Mouse (Mus musculus): ENCODE measurements at regions not wholly inside any gene's neighbourhood (a gene's known extent, or its start where the extent isn't known, plus 50 kb on each side); places are given as distances from the start of the nearest gene placed in this dataset.

GRCm38 (mm10) chr6:49893113-49893512, 70.6 kb downstream of the Npy start:
- no peak for DNase-seq (ENCODE audit: low spot score)

DNA sequence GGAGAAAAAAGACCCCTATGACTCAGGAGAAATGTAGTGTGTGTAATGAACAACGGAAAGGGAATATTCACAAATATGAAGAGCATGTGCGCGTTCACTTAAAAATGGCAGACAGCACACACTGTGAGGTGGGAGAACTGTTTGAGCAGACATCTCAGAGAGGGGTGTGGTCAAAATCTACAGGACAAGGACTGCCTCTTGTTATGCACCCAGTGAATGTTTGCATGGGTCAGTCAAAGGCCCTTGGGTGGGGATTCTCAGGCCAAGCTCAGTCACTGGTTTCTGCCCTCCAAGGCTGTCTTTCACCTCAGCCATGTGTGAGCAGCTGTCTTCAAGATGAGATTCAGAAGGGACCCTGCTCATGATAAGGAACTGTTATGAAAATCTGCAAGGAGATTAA, 76.6 kb downstream of the Npy start:
- no peak for DNase-seq (ENCODE audit: low spot score)

- no peak for DNase-seq (ENCODE audit: low spot score)
These were observed 79.0 kb downstream of the Npy start for GRCm38 (mm10) chr6:49901512-49901911.

DNA sequence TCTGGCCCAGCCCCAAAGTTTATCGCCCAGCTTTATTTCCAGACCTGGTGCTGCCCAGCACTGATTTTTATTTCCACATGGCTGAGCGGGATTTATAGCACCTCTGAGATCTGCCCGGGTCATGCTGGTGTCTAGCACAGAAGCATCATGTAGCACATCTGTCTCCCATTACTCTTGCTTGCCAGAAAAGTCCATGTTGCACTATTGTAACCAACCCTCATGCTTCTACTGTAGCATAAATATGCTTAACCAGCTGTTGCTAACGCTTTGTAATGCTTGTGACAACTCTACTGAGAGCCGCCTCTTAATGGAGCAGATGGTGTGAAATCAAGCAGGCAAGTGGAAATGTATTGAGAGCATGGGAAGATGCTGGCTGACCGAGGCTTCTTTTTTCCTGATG, 81.5 kb downstream of the Npy start:
- DNase-seq (ENCODE audit: low spot score), result peak; percentile 57

DNA sequence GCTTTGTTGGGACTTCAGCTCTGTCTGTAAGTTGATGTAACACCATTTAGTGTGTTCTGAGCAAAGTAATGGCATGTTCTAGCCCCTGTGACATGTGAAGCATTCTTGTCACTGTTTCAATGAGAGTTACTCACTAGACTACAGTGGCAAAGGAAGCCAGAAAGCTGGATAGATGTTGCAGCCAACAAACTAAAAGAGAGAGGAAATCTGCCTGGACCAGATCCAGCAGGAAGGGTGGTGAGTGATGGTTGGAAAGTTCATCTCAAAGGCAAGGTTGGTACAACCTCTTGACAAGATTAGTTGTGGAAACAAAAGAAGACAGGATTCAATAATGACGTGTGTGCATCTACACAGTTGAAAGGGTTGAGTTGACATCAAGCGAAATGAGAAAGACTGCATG, 83.9 kb downstream of the Npy start:
- DNase-seq (ENCODE audit: low spot score), result no peak

DNA sequence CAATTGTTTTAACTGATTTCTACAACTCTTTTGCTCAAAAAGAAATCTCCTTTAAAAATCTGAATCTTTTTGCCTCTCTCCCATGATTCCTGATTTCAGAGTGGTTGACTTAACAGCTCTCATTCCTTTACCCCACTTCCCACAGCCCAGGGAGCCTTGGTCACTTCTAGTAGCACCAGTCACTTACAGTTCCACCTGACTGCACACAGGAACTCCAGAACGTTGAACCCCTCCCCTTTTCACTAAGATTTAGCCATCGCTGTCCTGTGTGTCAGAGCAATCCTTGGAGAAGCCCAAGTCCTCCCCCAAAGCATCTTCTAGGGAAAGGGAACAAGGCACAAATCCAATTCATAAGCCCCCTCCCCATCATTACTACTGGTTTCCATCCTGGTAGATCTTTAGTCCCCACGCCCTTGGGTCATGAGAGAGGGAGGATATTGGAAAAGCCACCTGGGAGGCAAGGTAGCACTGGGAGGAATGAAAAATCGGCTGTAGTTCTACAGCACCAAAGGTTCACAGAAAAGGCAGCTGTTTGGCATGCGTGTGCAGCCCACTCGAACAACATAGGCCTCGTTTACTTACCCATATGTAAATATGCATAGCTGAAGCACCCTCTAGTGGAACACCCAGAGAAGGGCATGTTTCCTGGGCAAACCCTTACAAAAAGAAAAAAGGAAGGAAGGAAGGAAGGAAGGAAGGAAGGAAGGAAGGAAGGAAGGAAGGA, 96.7 kb downstream of the Npy start:
- DNase-seq (ENCODE audit: low spot score), result peak; percentile 67

DNA sequence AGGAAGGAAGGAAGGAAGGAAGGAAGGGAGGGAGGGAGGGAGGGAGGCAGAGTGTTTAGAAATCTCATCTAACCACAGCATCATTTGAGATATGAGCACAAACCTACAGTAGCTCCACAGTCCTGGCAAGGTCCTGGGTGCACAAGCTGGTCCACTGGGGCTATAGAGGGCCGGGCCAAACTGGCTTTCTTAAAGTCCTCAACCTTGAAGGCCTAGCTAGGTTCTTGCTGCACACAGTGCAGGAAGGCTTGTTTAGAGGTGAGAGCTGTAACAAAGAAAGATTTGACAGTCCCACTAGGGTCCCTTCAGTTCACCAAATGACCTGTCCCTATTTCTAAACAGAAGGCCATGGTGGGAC, 97.3 kb downstream of the Npy start:
- DNase-seq (ENCODE audit: low spot score), result no peak

DNA sequence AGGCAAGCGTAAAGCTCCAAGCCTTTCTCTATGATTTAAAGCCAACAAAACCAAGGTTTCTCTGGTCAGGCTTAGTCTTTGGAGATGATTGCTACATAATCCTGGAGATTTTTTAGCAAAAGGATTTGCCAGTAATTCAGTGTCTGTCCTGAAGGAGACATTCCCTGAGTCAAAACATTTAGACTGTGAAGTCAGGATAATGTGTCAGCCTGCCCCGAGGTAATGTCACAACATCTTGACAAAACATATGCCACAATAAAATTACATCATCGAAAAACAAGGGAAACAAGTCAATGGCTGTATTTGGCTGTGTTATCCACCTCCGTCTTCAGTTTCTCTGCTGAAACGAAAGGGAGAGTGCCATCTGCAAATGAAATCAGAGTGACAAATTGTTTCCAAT, 101.8 kb downstream of the Npy start:
- DNase-seq (ENCODE audit: low spot score), result no peak

DNA sequence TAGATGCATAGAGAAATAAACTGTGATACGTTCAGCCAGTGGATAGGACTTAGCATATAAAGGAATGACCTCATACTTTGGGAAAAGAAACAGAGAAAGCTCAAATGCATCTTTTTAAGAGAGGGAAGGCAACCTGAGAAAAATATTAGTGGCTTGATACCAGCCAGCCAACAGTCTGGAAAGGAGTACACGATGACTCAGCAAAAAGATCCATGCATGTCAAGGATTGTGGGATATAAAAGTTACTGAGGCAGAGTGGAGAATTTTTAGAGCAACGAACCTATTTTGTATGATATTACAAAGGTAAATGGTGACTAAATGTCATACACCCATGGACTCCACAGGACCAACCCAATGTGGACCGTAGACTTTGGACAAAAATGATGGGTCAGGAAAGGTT, 105.6 kb downstream of the Npy start:
- no peak for DNase-seq (ENCODE audit: low spot score)

GRCm38 (mm10) chr6:49930104-49930503, 107.6 kb downstream of the Npy start:
- DNase-seq (ENCODE audit: low spot score), result peak; percentile 61

DNA sequence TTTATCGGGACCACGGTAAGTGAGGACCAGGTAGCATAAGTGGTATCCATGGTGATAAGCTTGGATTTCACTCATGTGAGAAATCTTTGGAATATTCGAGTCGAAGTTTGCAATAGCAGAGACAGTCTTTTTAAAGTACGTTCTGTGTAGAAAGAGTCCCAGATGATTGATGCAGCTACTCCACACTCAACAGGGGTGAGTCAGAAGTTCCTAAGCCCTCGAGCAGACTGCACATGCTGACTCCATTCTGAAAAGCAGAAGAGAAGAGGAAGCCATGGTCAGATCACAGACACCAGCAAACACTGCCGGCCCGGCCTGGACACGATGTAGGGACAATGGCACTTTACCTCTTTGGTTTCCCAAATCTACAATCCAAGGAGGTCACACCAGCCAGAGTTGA, 120.6 kb downstream of the Npy start:
- DNase-seq (ENCODE audit: low spot score), result no peak

DNA sequence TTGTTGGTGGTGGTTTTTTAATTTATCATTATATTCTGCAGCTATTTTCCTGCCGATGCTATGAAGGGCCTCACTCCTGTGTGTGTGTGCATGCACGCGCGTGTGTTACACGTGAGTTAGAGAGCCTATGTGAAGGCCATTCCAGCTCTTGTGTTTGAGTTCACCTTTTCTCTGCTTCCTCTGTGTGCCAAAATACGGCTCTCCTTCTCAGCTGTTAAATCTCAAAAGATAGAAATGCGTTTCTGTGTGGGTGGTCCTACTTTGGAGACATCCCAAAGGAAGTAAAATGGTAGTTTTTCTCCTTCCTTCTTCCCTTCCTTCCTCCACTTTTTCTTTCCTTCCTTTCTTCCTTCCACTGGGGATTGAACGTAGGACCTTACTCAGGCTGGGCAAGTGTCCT, 136.4 kb downstream of the Npy start:
- no peak for DNase-seq (ENCODE audit: low spot score)

DNA sequence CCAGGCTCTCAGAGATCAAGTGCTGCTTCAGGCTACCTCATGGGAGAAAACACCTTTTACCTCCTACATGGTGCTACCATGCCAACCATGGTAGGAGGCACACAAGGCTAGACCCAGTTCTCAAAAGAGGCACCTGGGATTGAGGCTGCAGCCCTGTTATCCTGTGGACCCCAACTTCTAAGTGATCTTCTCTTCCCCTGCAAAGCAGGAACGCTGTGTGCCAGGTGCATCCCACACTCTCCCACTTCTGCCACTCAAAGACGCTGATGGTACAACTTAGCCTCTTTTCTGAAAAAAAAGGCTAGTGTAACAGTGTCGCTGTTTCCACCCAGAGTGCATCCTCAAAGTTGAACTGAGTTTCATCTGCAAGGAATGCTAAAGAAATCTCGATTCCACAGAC, 138.7 kb downstream of the Npy start:
- DNase-seq (ENCODE audit: low spot score), result no peak

- DNase-seq (ENCODE audit: low spot score), result no peak
These were observed 143.5 kb downstream of the Npy start for GRCm38 (mm10) chr6:49965944-49966545.

GRCm38 (mm10) chr6:49966555-49966954, 143.5 kb upstream of the Mpp6 start:
- no peak for DNase-seq (ENCODE audit: low spot score)

- no peak for DNase-seq (ENCODE audit: low spot score)
These were observed 136.7 kb upstream of the Mpp6 start for GRCm38 (mm10) chr6:49973258-49973865.

DNA sequence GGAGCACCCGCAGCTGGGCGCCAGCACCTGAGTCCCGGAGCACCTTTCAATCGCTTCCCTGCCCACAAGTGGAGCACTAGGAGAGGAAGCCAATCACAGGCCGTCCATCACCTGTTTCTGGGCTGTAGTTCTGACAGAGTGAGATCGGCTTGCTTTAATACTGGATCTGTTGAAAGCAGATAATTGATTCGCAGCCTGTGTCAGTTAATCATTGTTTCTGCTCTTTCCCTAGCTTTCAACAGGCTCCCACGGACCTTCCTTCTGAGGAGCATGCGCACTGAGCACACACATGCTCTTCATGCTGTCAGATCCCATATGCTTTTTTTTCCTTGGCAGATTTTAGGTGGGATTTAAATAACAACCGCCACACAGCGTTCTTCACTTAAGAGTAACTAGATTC, 132.3 kb upstream of the Mpp6 start:
- peak; percentile 35 for DNase-seq (ENCODE audit: low spot score)

DNA sequence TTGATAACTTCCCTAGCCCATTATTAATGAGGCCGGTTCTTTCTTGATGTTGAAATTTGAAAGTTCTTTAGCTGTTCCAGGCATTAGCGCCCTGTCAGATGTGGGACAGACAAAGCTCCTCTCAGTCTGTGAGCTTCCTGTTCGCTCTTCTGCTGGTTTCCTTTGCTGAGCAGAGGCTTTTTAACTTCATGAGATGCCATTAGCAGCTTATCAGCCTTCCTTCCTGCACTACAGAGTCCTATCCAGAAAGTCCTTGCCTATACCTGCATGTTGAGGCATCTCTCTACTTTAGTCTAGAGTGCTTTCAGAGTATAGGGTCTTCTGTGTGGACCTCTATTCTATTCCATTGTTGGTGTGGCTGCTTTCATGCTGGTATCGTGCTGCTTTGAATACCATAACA, 126.3 kb upstream of the Mpp6 start:
- no peak for DNase-seq (ENCODE audit: low spot score)

- no peak for DNase-seq (ENCODE audit: low spot score)
These were observed 124.9 kb upstream of the Mpp6 start for GRCm38 (mm10) chr6:49985127-49985526.

DNA sequence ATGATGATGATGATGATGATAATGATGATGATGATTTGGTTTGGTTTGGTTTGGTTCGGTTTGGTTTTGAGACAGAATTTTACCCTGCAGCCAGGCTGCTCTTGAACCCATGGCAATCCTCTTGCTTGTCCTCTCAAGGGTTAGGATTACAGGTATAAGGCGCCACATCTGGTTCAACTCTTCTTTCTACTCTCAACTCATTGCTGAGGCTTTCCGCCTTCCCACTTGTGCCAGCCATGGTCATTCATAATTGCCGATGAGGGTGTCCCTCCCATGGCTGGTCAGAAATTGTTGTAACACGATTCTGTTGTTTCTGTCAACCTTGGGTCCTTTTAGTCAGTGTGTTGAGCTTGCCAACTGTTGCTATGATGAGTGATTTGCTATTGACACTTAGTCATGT, 122.9 kb upstream of the Mpp6 start:
- no peak for DNase-seq (ENCODE audit: low spot score)

GRCm38 (mm10) chr6:49987541-49988210, 122.4 kb upstream of the Mpp6 start:
- DNase-seq (ENCODE audit: low spot score), result no peak

DNA sequence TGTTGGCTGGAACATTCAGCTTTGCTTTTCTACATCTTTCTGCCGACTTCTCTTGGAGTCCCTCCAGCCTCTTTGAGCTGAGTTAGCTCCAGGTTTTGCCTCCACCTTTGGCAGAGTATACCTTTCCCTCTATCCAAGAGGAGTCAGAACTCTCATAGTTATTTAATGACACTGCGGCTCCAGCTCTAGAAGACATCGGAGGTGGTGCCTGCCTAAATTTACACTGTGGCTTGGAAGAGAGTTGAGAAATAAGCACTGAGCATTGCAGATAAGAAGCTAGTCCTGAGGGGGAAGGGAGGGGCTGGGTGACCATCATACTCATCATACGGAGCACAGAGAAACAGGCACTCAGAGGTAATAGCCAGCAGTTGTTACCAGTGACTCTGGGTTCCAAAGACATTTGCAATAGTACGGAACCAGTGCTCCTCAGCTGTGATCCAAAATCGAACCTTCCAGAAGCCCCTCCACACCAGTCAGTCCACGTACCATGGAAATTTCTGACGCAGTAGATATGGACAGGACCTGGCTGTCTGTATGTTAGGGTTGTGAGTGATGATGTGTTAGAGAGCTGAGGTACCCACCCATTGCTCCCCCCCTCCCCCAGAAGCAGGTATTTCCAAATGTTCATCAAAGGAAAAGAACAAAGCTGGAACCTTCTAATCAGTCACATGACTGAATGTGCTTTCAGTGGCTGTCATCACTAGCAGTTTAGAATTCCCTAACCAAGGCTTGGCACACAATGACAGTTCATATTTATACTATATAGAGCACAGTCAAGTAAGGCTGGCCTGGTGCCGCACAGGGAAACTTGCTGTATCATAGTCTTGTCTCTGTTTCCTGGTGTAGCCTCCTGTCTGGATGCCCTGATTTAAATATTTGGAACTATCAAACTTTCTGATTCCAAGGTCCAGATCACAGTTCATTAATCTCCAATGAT, 120.2 kb upstream of the Mpp6 start:
- DNase-seq (ENCODE audit: low spot score), result no peak
